Mouse (Mus musculus): ENCODE measurements around the gene Orc6.

Gene Orc6

GRCm38 (mm10) chr8:85299434-85300077 is at the start of gene Orc6, which contains the start of gene Vps35:
Gene Orc6, plus strand, starts transcription at chr8:85299632.
Gene Vps35, minus strand, starts transcription at chr8:85299802.
- DNase-seq (ENCODE audit: low spot score) = peak; percentile 83

GRCm38 (mm10) chr8:85286846-85287245 is 12.6 kb upstream of the Orc6 start:
- DNase-seq (ENCODE audit: low spot score) = no peak

GRCm38 (mm10) chr8:85298600-85299433 is 615 bp upstream of the Orc6 start:
- no peak for DNase-seq (ENCODE audit: low spot score)

- no peak for DNase-seq (ENCODE audit: low spot score)
Measured at GRCm38 (mm10) chr8:85301941-85302340, 2.5 kb downstream of the Orc6 start.

- DNase-seq (ENCODE audit: low spot score) = no peak
Measured at GRCm38 (mm10) chr8:85302931-85303330, 3.5 kb downstream of the Orc6 start.

- DNase-seq (ENCODE audit: low spot score) = no peak
Measured at GRCm38 (mm10) chr8:85303531-85303930, 4.1 kb downstream of the Orc6 start.

DNA sequence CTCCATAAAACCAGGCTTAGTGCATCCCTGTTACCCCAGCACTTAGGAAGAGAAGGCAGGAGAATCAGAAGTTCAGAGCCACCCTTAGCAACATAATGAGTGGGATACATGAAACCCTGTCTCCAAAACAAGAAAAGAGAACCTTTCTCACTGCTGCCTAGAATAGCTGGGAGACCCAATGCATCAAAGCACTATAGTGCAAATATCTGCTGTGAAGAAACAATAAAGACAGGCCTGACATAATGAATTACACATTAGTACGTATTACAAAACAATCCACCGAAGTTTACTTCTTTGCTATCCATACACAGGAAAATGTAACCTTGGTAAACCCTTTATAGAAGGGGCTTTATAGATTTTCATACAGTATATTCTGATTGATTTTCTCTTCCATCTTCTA is 9.1 kb downstream of the Orc6 start:
- no peak for DNase-seq (ENCODE audit: low spot score)

- DNase-seq (ENCODE audit: low spot score) = no peak
Measured at GRCm38 (mm10) chr8:85311743-85312142, 12.3 kb downstream of the Orc6 start.

GRCm38 (mm10) chr8:85313036-85313435 is 13.6 kb downstream of the Orc6 start:
- DNase-seq (ENCODE audit: low spot score) = no peak

DNA sequence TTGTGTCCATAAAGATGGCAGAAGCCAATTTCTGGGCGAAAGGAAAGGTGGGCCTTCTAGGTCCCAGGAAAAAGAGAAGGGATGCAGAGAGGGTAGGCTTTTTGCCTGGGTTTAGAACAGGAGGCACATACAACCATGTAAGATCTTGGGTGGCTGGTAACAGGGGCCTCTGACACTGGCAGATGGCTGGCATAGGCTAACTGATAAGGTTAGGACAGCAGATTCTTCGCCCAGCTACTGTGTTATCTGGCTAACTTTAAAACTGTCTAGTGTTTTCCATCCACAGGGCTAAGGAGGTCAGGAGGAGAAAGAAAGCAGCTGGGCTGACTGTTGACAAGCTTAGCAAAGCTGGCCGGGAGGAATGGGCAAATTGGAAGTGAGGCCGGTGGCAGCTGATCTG is 19.1 kb downstream of the Orc6 start:
- no peak for DNase-seq (ENCODE audit: low spot score)

DNA sequence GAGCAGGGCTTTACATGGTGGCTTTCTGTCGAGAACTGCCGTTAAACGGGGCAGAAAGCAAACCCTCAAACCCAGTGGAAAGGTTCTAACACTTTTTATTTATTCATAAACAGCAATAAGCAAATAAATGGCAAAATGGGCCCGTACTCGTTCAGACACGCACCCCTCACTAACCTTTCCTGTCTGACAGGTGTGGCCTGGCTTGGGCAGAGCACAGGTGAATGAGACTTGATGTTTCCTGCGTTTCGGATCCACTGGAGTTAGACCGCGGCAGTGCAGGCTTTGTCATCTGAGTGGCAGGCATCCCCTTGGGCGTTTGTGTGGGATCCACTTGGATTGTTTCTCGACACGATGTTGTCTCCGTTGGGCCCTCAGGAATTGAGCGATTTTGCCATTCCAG is 22.5 kb downstream of the Orc6 start:
- no peak for DNase-seq (ENCODE audit: low spot score)

- DNase-seq (ENCODE audit: low spot score) = no peak
Measured at GRCm38 (mm10) chr8:85323084-85323483, 23.7 kb downstream of the Orc6 start.

- no peak for DNase-seq (ENCODE audit: low spot score)
Measured at GRCm38 (mm10) chr8:85327036-85327435, 27.6 kb downstream of the Orc6 start.

- no peak for DNase-seq (ENCODE audit: low spot score)
Measured at GRCm38 (mm10) chr8:85329506-85329905, 30.1 kb downstream of the Orc6 start.

DNA sequence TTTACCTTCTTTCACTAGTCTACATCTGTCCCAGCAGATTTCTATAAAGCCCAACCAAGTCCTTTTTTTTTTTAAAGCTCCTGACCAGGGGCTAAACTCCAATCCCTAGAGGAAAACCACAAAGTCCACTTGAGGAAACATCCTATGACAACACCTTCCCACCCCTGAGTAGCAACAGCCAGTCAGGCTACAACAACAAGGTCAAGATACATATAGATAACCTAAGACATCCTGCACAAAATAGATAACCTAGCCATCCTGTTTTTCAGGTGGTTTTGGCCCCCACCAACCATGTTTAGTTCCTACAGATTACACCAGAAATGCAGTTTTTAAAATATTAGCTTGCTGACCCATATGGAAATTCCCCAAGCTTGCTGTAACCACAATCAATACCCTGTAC is 35.7 kb downstream of the Orc6 start:
- no peak for DNase-seq (ENCODE audit: low spot score)

GRCm38 (mm10) chr8:85336211-85336933 is 36.9 kb downstream of the Orc6 start:
- no peak for DNase-seq (ENCODE audit: low spot score)

GRCm38 (mm10) chr8:85337681-85338080 is 38.2 kb downstream of the Orc6 start:
- no peak for DNase-seq (ENCODE audit: low spot score)

- no peak for DNase-seq (ENCODE audit: low spot score)
Measured at GRCm38 (mm10) chr8:85339871-85340573, 40.6 kb downstream of the Orc6 start.

- no peak for DNase-seq (ENCODE audit: low spot score)
Measured at GRCm38 (mm10) chr8:85353287-85353686, 53.9 kb downstream of the Orc6 start.

Measured in urinary bladder, postnatal 10 days (tissue).